Mouse (Mus musculus) monocyte, adult 5-6 weeks (primary cell): ENCODE data around the gene Vmn1r178. TPM values are rescaled to one million over a fixed set of nuclear protein-coding genes. Genes with fewer than 3 reads are reported as not detected.
"Not testable (repeated sequence)": the region's sequence is repeated elsewhere in the genome, so short reads cannot be mapped to it uniquely, and the experiment has no call there.

Source experiments
- ATAC-seq: fragments of 153-309, 156-312 bp; replicated peaks from 2 replicates; pipeline ENCODE4 v1.8.0; 2017; ENCODE audit warnings: mild to moderate bottlenecking; ENCODE audit not compliant: low TSS enrichment, insufficient number of reproducible peaks, severe bottlenecking, poor library complexity, low FRiP score
- total RNA-seq: library from RNA; stranded (forward); fragments of 200-1000, 200-491, 200-594 nt; gene quantifications from 3 replicates; pipeline ENCODE4 v1.2.3, GENCODE M21; 2017

The Vmn1r178 gene
- not detected in 3 replicates for total RNA-seq

DNA sequence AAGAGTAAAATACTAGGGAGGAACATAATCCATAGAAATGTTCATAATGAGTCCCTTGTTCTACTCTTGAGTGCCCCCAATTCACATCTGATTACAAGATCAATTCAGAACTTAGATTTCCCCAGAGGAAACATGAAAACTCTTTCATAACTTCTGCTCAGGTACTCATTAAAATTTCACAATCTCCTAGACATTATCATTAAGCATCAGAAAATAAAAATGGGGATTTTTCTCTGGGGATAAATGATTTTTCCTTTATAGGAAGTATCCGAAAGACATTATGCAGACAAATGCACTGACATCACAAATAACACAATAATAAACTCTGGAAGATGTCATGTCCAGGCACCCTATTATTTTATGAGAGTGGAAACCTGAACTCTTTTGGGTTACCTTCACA is at the start of gene Vmn1r178:
Gene Vmn1r178, plus strand, starts transcription at position 301 of the 400 bp plus-strand sequence.
- no peak for ATAC-seq

DNA sequence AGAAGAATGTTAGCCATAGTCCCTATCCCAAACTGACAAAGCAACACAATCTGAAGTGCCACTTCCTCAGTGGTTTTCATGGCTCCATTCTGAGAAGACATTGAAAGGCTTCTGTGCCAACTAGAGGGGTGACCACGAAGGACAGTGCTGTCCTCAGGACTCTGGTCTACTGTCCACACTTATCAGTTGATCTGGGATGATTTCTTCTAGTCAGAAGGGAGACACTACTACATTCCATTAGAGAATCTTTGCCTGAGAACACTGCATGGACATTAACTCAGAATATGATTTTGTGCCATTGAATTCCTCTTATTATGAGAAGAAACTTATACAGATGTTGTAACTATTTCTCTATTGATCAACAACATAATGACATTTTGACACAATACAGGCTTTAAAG is 25.5 kb upstream of the Vmn1r178 start, which contains the start of gene Vmn1r177:
Gene Vmn1r177, minus strand, starts transcription at position 101 of the 400 bp plus-strand sequence.
- ATAC-seq: not testable (repeated sequence)

DNA sequence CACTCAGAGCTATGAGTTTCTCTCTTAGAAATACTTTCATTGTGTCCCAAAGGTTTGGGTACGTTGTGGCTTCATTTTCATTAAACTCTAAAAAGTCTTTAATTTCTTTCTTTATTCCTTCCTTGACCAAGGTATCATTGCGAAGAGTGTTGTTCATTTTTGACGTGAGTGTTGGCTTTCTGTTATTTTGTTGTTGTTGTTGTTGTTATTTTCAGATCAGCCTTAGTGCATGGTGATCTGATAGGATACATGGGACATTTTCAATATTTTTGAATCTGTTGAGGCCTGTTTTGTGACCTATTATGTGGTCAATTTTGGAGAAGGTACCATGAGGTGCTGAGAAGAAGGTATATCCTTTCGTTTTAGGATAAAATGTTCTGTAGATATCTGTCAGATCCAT is 14.9 kb upstream of the Vmn1r178 start:
- ATAC-seq: not testable (repeated sequence)

DNA sequence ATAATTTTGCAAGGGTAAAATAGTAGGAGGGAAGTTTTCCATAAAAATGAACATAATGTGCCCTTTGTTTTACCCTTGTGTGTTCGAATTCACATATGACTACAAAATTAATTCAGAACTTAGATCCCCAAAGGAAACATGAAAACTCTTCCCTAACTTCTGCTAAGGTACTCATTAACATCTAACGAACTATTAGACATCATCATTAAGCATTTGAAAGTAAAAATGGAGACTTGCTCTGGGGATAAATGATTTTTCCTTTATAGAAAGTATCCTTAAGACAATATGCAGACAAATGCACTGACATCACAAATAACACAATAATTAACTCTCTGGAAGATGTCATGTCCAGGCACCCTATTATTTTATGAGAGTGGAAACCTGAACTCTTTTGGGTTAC is 34.9 kb downstream of the Vmn1r178 start, which contains the start of gene Vmn1r179:
Gene Vmn1r179, plus strand, starts transcription at position 301 of the 400 bp plus-strand sequence.
- no peak for ATAC-seq

Other genes with a start within 250 kb of the Vmn1r178 start
- gene Vmn1r172, start 233.7 kb upstream of the Vmn1r178 start, total RNA-seq: not detected in 3 replicates
- gene Vmn1r173, start 191.3 kb upstream of the Vmn1r178 start, total RNA-seq: not detected in 3 replicates
- not detected in 3 replicates for gene Vmn1r174, start 139.7 kb upstream of the Vmn1r178 start, total RNA-seq
- not detected in 3 replicates for gene Vmn1r175, start 81.4 kb upstream of the Vmn1r178 start, total RNA-seq
- gene Vmn1r176, start 54.6 kb upstream of the Vmn1r178 start, total RNA-seq: not detected in 3 replicates
- not detected in 3 replicates for gene Vmn1r177, start 25.6 kb upstream of the Vmn1r178 start, total RNA-seq
- gene Vmn1r179, start 35.0 kb downstream of the Vmn1r178 start, total RNA-seq: not detected in 3 replicates
- gene Vmn1r180, start 58.6 kb downstream of the Vmn1r178 start, total RNA-seq: not detected in 3 replicates
- gene Vmn1r181, start 82.6 kb downstream of the Vmn1r178 start, total RNA-seq: not detected in 3 replicates
- not detected in 3 replicates for gene V1rd19, start 109.7 kb downstream of the Vmn1r178 start, total RNA-seq
- gene Vmn1r183, start 161.2 kb downstream of the Vmn1r178 start, total RNA-seq: not detected in 3 replicates
- 15.0 to 29.2 TPM (median 15.3 TPM) in 3 replicates for gene Zfp180, start 189.9 kb downstream of the Vmn1r178 start, total RNA-seq
- gene Zfp112, start 220.3 kb downstream of the Vmn1r178 start, total RNA-seq: 3.6 to 4.1 TPM (median 3.6 TPM) in 3 replicates
- gene Zfp235, start 242.2 kb downstream of the Vmn1r178 start, total RNA-seq: 4.9 to 11.2 TPM (median 7.6 TPM) in 3 replicates